Mouse (Mus musculus): ENCODE results near the gene Fgf5.

GRCm38 (mm10) chr5:98305673-98306072 lies 51.7 kb downstream of the Fgf5 start:
- TF ChIP-seq CTCF (IDR thresholded peaks at IDR 0.05; ENCODE audit: low read depth) (no peak), EP300 (IDR thresholded peaks at IDR 0.05; ENCODE audit: low read depth) (no peak)
